Mouse (Mus musculus) CH12.LX (cell line): ENCODE measurements around the gene Ehd1. TPM values are rescaled to one million over a fixed set of nuclear protein-coding genes. Genes with fewer than 3 reads are reported as not detected.

ENCODE experiments used
- DNase-seq: peaks from one replicate; pipeline ENCODE4 v3.0.0-alpha.2; 2013; ENCODE audit errors: extremely low read depth
- H3K27ac ChIP-seq: 2 replicates; pipeline ENCODE4 v1.5.1; 2012; ENCODE audit warnings: low read depth, mild to moderate bottlenecking, control low read depth, moderate library complexity; ENCODE audit not compliant: insufficient read depth
- H3K27me3 ChIP-seq: replicated peaks from 2 replicates; pipeline ENCODE3; 2012; ENCODE audit warnings: inconsistent platforms
- H3K36me3 ChIP-seq, 2 experiments: replicated peaks in 1 of 2; 2 replicates each; pipeline versions ENCODE3 to v1.6.1; 2012; ENCODE audit warnings: inconsistent platforms in 1 of 2, low read length in 1 of 2, mild to moderate bottlenecking in 1 of 2, mixed read lengths in 1 of 2, moderate library complexity in 1 of 2; ENCODE audit not compliant: control insufficient read depth in 1 of 2, insufficient read depth in 1 of 2
- H3K4me1 ChIP-seq, 2 experiments: 2 replicates each; pipeline ENCODE4 v1.6.1; 2012; ENCODE audit warnings: inconsistent platforms in 1 of 2, moderate library complexity in 1 of 2; ENCODE audit not compliant: insufficient read depth in 2 of 2, control insufficient read depth in 1 of 2
- H3K4me2 ChIP-seq: 2 replicates; pipeline ENCODE4 v1.6.1; 2012; ENCODE audit warnings: low read depth, mild to moderate bottlenecking, control low read depth; ENCODE audit not compliant: poor library complexity, insufficient read depth, severe bottlenecking
- H3K4me3 ChIP-seq, 3 experiments: fragments of 150-350 bp in 1 of 3; sonication (generic) in 1 of 3; replicated peaks in 1 of 3; 2 replicates each; pipeline versions ENCODE3 to v1.5.1; 2011 to 2012; ENCODE audit warnings: low read depth in 2 of 3, low read length in 2 of 3, mild to moderate bottlenecking in 2 of 3, moderate library complexity in 2 of 3, control low read depth in 1 of 3, improper control_type of control experiment in 1 of 3, inconsistent platforms in 1 of 3, mixed read lengths in 1 of 3; ENCODE audit not compliant: poor library complexity in 1 of 3
- H3K79me2 ChIP-seq: replicated peaks from 2 replicates; pipeline ENCODE4 v1.6.1; 2012; ENCODE audit warnings: mild to moderate bottlenecking, moderate library complexity; ENCODE audit not compliant: control insufficient read depth, poor library complexity, insufficient read depth, severe bottlenecking; ENCODE audit errors: extremely low read depth
- H3K9ac ChIP-seq: 2 replicates; pipeline ENCODE4 v1.6.1; 2012; ENCODE audit warnings: low read depth, mild to moderate bottlenecking, control low read depth, moderate library complexity; ENCODE audit not compliant: insufficient read depth
- H3K9me3 ChIP-seq: replicated peaks from 2 replicates; pipeline ENCODE3; 2012; ENCODE audit warnings: low read length, inconsistent platforms, mixed read lengths
- BHLHE40 ChIP-seq: IDR thresholded peaks from 2 replicates; pipeline ENCODE4 v1.6.1; 2011; ENCODE audit warnings: mild to moderate bottlenecking, low read depth, low read length, improper control_type of control experiment
- CHD1 ChIP-seq: IDR thresholded peaks from 2 replicates; pipeline ENCODE4 v1.6.1; 2012; ENCODE audit warnings: low read depth, low read length, improper control_type of control experiment, inconsistent platforms
- CHD2 ChIP-seq: IDR thresholded peaks from 2 replicates; pipeline ENCODE4 v1.6.1; 2011; ENCODE audit warnings: low read length, improper control_type of control experiment
- CTCF ChIP-seq, 2 experiments: IDR thresholded peaks in 1 of 2; conservative IDR thresholded peaks in 1 of 2; 2 replicates each; pipeline ENCODE4 v1.5.1; 2011 to 2012; ENCODE audit warnings: low read depth in 2 of 2, low read length in 2 of 2, improper control_type of control experiment in 1 of 2, inconsistent platforms in 1 of 2, mild to moderate bottlenecking in 1 of 2, moderate library complexity in 1 of 2
- E2F4 ChIP-seq: IDR thresholded peaks from 2 replicates; pipeline ENCODE4 v1.6.1; 2011; ENCODE audit warnings: low read depth, low read length, improper control_type of control experiment; ENCODE audit not compliant: insufficient replicate concordance
- ELF1 ChIP-seq: IDR thresholded peaks from 2 replicates; pipeline ENCODE4 v1.6.1; 2014; ENCODE audit warnings: low read depth, mild to moderate bottlenecking, inconsistent platforms, low read length, improper control_type of control experiment
- EP300 ChIP-seq: IDR thresholded peaks from 2 replicates; pipeline ENCODE4 v1.6.1; 2011; ENCODE audit warnings: low read length, improper control_type of control experiment
- ETS1 ChIP-seq: conservative IDR thresholded peaks from 2 replicates; pipeline ENCODE4 v1.6.1; 2012; ENCODE audit warnings: low read depth, mild to moderate bottlenecking, inconsistent platforms, low read length, improper control_type of control experiment, moderate library complexity
- GABPA ChIP-seq: IDR thresholded peaks from 2 replicates; pipeline ENCODE4 v1.6.1; 2012; ENCODE audit warnings: low read depth, low read length, improper control_type of control experiment, inconsistent platforms; ENCODE audit not compliant: insufficient replicate concordance
- HCFC1 ChIP-seq: IDR thresholded peaks from 2 replicates; pipeline ENCODE4 v1.6.1; 2012; ENCODE audit warnings: low read depth, mild to moderate bottlenecking, inconsistent platforms, low read length, improper control_type of control experiment
- IRF4 ChIP-seq: IDR thresholded peaks from 2 replicates; pipeline ENCODE4 v1.6.1; 2014; ENCODE audit warnings: low read depth, mild to moderate bottlenecking, inconsistent platforms, low read length, improper control_type of control experiment
- JUN ChIP-seq: IDR thresholded peaks from 2 replicates; pipeline ENCODE4 v1.6.1; 2011; ENCODE audit warnings: low read depth, mild to moderate bottlenecking, low read length, improper control_type of control experiment, moderate library complexity; ENCODE audit not compliant: insufficient read depth
- JUND ChIP-seq: conservative IDR thresholded peaks from 2 replicates; pipeline ENCODE4 v1.6.1; 2011; ENCODE audit warnings: low read depth, low read length, improper control_type of control experiment
- MAX ChIP-seq: IDR thresholded peaks from 2 replicates; pipeline ENCODE4 v1.6.1; 2011; ENCODE audit warnings: low read length, improper control_type of control experiment
- MAZ ChIP-seq: IDR thresholded peaks from 2 replicates; pipeline ENCODE4 v1.6.1; 2012; ENCODE audit warnings: low read depth, mild to moderate bottlenecking, inconsistent platforms, low read length, improper control_type of control experiment, moderate library complexity
- MEF2A ChIP-seq: IDR thresholded peaks from 2 replicates; pipeline ENCODE4 v1.6.1; 2014; ENCODE audit warnings: low read depth, mild to moderate bottlenecking, inconsistent platforms, low read length, improper control_type of control experiment, borderline replicate concordance
- MXI1 ChIP-seq: IDR thresholded peaks from 2 replicates; pipeline ENCODE4 v1.6.1; 2011; ENCODE audit warnings: mild to moderate bottlenecking, low read depth, low read length, improper control_type of control experiment
- MYC ChIP-seq: IDR thresholded peaks from 2 replicates; pipeline ENCODE4 v1.6.1; 2011; ENCODE audit warnings: low read depth, mild to moderate bottlenecking, improper control_type of control experiment, low read length
- NELFE ChIP-seq: IDR thresholded peaks from 2 replicates; pipeline ENCODE4 v1.6.1; 2011; ENCODE audit warnings: low read depth, low read length, improper control_type of control experiment
- NRF1 ChIP-seq: IDR thresholded peaks from 2 replicates; pipeline ENCODE4 v1.6.1; 2014; ENCODE audit warnings: low read depth, mild to moderate bottlenecking, inconsistent platforms, low read length, improper control_type of control experiment, moderate library complexity
- POLR2AphosphoS2 ChIP-seq: IDR thresholded peaks from 2 replicates; pipeline ENCODE4 v1.6.1; 2011; ENCODE audit warnings: low read depth, low read length, improper control_type of control experiment
- RAD21 ChIP-seq: IDR thresholded peaks from 2 replicates; pipeline ENCODE4 v1.6.1; 2011; ENCODE audit warnings: low read depth, mild to moderate bottlenecking, low read length, improper control_type of control experiment, moderate library complexity
- RCOR1 ChIP-seq: conservative IDR thresholded peaks from 2 replicates; pipeline ENCODE4 v1.6.1; 2012; ENCODE audit warnings: low read depth, mild to moderate bottlenecking, inconsistent platforms, low read length, improper control_type of control experiment
- SIN3A ChIP-seq: IDR thresholded peaks from 2 replicates; pipeline ENCODE4 v1.6.1; 2012; ENCODE audit warnings: low read length, improper control_type of control experiment, inconsistent platforms
- SMC3 ChIP-seq: IDR thresholded peaks from 2 replicates; pipeline ENCODE4 v1.6.1; 2011; ENCODE audit warnings: low read depth, low read length, improper control_type of control experiment
- TBP ChIP-seq: conservative IDR thresholded peaks from 2 replicates; pipeline ENCODE4 v1.6.1; 2011; ENCODE audit warnings: low read depth, low read length, improper control_type of control experiment
- TCF12 ChIP-seq: IDR thresholded peaks from 2 replicates; pipeline ENCODE4 v1.6.1; 2014; ENCODE audit warnings: low read depth, mild to moderate bottlenecking, inconsistent platforms, low read length, improper control_type of control experiment
- UBTF ChIP-seq: IDR thresholded peaks from 2 replicates; pipeline ENCODE4 v1.6.1; 2012; ENCODE audit warnings: low read depth, mild to moderate bottlenecking, inconsistent platforms, low read length, improper control_type of control experiment, moderate library complexity
- USF1 ChIP-seq: IDR thresholded peaks from 2 replicates; pipeline ENCODE4 v1.6.1; 2014; ENCODE audit warnings: low read depth, mild to moderate bottlenecking, inconsistent platforms, low read length, improper control_type of control experiment
- USF2 ChIP-seq: conservative IDR thresholded peaks from 2 replicates; pipeline ENCODE4 v1.6.1; 2011; ENCODE audit warnings: low read depth, low read length, improper control_type of control experiment
- ZMIZ1 ChIP-seq: IDR thresholded peaks from 2 replicates; pipeline ENCODE4 v1.6.1; 2012; ENCODE audit warnings: low read depth, mild to moderate bottlenecking, inconsistent platforms, low read length, improper control_type of control experiment
- dilution Hi-C: fragments of 300-500 bp; cut with MboI; formaldehyde crosslinking; loops from 2 replicates; pipeline ENCODE4 v1.14.3; 2020; ENCODE audit warnings: low sequenced_read_pairs; ENCODE audit not compliant: extremely low pct_unique_long_range_greater_than_20kb, extremely low pct_ligation_motif_present
- in situ Hi-C: fragments of 300-500 bp; cut with MboI; formaldehyde crosslinking; loops from 3 replicates; pipeline ENCODE4 v1.14.3; 2019; ENCODE audit warnings: low sequenced_read_pairs, low pct_ligation_motif_present, low pct_unique_long_range_greater_than_20kb, mixed read lengths
- polyA plus RNA-seq: library from polyadenylated mRNA; unstranded; fragments of >175 nt; gene quantifications from 2 replicates; pipeline ENCODE4 v1.2.1, GENCODE M21; 2012; ENCODE audit warnings: low read depth; ENCODE audit not compliant: insufficient read length
- total RNA-seq, 2 experiments: library from RNA; depleted of rRNA; stranded (reverse); fragments of 300-350 nt in 1 of 2; fragments of >200 nt in 1 of 2; gene quantifications; 2 replicates each; pipeline ENCODE4 v1.2.3; 2012 to 2014

Ehd1 gene
- total and polyA plus RNA-seq, 3 experiments: 131 to 400 (median 245) TPM

GRCm38 (mm10) chr19:6267306-6268169 lies 9.0 kb upstream of the Ehd1 start:
- TF ChIP-seq CHD1: no peak
- TF ChIP-seq BHLHE40: no peak
- dilution Hi-C loops (no loop called here), in situ Hi-C loops (no loop called here)
- H3K4me3 ChIP-seq: no peak overlapping the region
- peaks cover 5 to 22% of the 10 kb centered on the region in 2 experiments; a peak in 3 of 4 replicates for H3K4me1 ChIP-seq
- no peak for DNase-seq
- no peak overlapping the region for H3K9ac ChIP-seq
- peaks cover 2% of the 10 kb centered on the region for H3K27me3 ChIP-seq
- H3K79me2 ChIP-seq: no peaks in the 10 kb centered on the region
- H3K27ac ChIP-seq: no peak overlapping the region
- peaks cover 0 to 11% of the 10 kb centered on the region in 2 experiments for H3K36me3 ChIP-seq
- no peaks in the 10 kb centered on the region for H3K9me3 ChIP-seq
- no peak overlapping the region for H3K4me2 ChIP-seq

DNA sequence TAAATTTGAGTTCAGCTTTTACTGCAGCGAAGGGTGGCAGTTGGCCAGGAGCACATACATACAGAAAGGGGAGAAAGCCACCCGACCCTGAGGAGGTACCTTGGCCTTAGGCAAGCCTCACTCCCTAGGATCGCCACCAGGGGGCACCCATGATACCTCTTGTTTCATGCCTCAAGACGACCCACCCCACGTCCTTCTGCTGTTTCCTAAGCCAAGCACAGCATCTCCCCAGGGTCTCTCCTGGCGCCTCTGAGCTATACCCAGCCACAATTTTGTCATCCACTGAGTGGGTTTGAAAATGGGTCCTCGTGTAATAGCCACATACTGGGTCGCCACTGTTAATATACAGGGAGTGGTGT lies 8.4 kb upstream of the Ehd1 start:
- Histone ChIP-seq H3K36me3 (peaks cover 0 to 5% of the 10 kb centered on the region in 2 experiments), H3K4me2 (0 out of 2 replicates have a peak overlapping the region, but pooled peaks have one; percentile 10), H3K27me3 (peaks cover 2% of the 10 kb centered on the region), H3K4me3 (no peak overlapping the region), H3K79me2 (no peaks in the 10 kb centered on the region), H3K27ac (peak overlapping the region; percentile 3; the same call in 1 of the 2 replicates), H3K4me1 (peaks cover 5 to 28% of the 10 kb centered on the region in 2 experiments), H3K9ac (no peak overlapping the region; the same call in 1 of the 2 replicates), H3K9me3 (no peaks in the 10 kb centered on the region)
- dilution Hi-C loops: no loop called here
- peak; percentile 94 for DNase-seq
- in situ Hi-C loops: no loop called here
- TF ChIP-seq USF1: no peak
- TF ChIP-seq CHD1: no peak
- no peak for TF ChIP-seq MAZ
- no peak for TF ChIP-seq JUND
- no peak for TF ChIP-seq EP300
- TF ChIP-seq USF2: no peak
- no peak for TF ChIP-seq ETS1
- no peak for TF ChIP-seq NRF1
- no peak for TF ChIP-seq JUN
- peak; percentile 34; the same call in 1 of the 2 replicates for TF ChIP-seq NELFE
- TF ChIP-seq MXI1: peak; percentile 43; the same call in 1 of the 2 replicates
- no peak; the same call in 1 of the 2 replicates for TF ChIP-seq CHD2
- peak; percentile 42; the same call in 1 of the 2 replicates for TF ChIP-seq IRF4
- no peak for TF ChIP-seq HCFC1
- TF ChIP-seq SMC3: peak; percentile 98
- TF ChIP-seq CTCF (conservative IDR thresholded peaks at IDR 0.05 in 1 of 2, IDR thresholded peaks at IDR 0.05 in 1 of 2; ENCODE audit: low read depth in 2 of 2, low read length in 2 of 2): peak; percentile 65 to 91
- peak; percentile 29; the same call in 1 of the 2 replicates for TF ChIP-seq MEF2A
- TF ChIP-seq TBP: no peak
- TF ChIP-seq GABPA: no peak
- TF ChIP-seq TCF12: peak; percentile 28; the same call in 1 of the 2 replicates
- TF ChIP-seq MYC: no peak
- no peak for TF ChIP-seq SIN3A
- no peak for TF ChIP-seq ELF1
- no peak for TF ChIP-seq UBTF
- TF ChIP-seq MAX: no peak
- TF ChIP-seq RAD21: peak; percentile 82
- no peak for TF ChIP-seq POLR2AphosphoS2
- no peak for TF ChIP-seq RCOR1
- no peak for TF ChIP-seq ZMIZ1
- TF ChIP-seq E2F4: no peak
